Mouse (Mus musculus) embryonic facial prominence, embryonic 10.5 days (tissue): ENCODE results near the gene Gm7247. TPM values are rescaled to one million over a fixed set of nuclear protein-coding genes. Genes with fewer than 3 reads are reported as not detected.
"Not testable (repeated sequence)": the region's sequence is repeated elsewhere in the genome, so short reads cannot be mapped to it uniquely, and the experiment has no call there.

ENCODE experiments used
- DNase-seq: peaks from one replicate; pipeline ENCODE4 v3.0.0-alpha.2; 2017; ENCODE audit warnings: low spot score
- H3K27ac ChIP-seq: fragments of 300-500 bp; sonication (generic); replicated peaks from 2 replicates; pipeline ENCODE4 v1.5.1; 2016; ENCODE audit warnings: mild to moderate bottlenecking
- H3K27me3 ChIP-seq: fragments of 300-500 bp; sonication (generic); replicated peaks from 2 replicates; pipeline ENCODE4 v1.6.1; 2016; ENCODE audit warnings: low read depth, mild to moderate bottlenecking; ENCODE audit not compliant: poor library complexity, severe bottlenecking
- H3K36me3 ChIP-seq: fragments of 300-500 bp; sonication (generic); replicated peaks from 2 replicates; pipeline ENCODE4 v1.6.1; 2016; ENCODE audit warnings: mild to moderate bottlenecking, moderate library complexity
- H3K4me1 ChIP-seq: fragments of 300-500 bp; sonication (generic); 2 replicates; pipeline ENCODE4 v1.6.1; 2016
- H3K4me3 ChIP-seq: fragments of 300-500 bp; sonication (generic); 2 replicates; pipeline ENCODE4 v1.5.1; 2016; ENCODE audit warnings: mild to moderate bottlenecking, moderate library complexity
- H3K9me3 ChIP-seq: fragments of 300-500 bp; sonication (generic); 2 replicates; pipeline ENCODE4 v1.6.1; 2016; ENCODE audit warnings: mild to moderate bottlenecking
- WGBS: fragments of 180-500 bp; shearing (Covaris S2); methylation state at CpG from one replicate; pipeline ENCODE4 v1.1.7; 2016; 5-methylcytosine and 5-hydroxymethylcytosine counted together
- polyA plus RNA-seq: library from polyadenylated mRNA; unstranded; fragments of >200 nt; fragmentation: Nextera tagmentation; extraction: Ambion mirVana; gene quantifications from 2 replicates; pipeline ENCODE4 v1.2.1, GENCODE M21; 2016

Gm7247 gene
- polyA plus RNA-seq = not detected in 2 replicates

- H3K27me3 ChIP-seq = peaks cover 33% of the 10 kb centered on the region
- no peak for DNase-seq
- no peak within 1 kb of the TSS for H3K4me3 ChIP-seq
- 86% methylated on average over 1 of the region's 1 CpGs for WGBS
- no peaks in the 10 kb centered on the region for H3K9me3 ChIP-seq
- H3K4me1 ChIP-seq = peaks cover 5% of the 10 kb centered on the region; the same call in 1 of the 2 replicates
- H3K27ac ChIP-seq = no peak within 1 kb of the TSS
- no peaks in the 10 kb centered on the region for H3K36me3 ChIP-seq
Observed at GRCm38 (mm10) chr14:51361456-51361855, at the start of gene Gm7247. Gm7247 (plus strand) TSS chr14:51361756.

- H3K9me3 ChIP-seq = no peaks in the 10 kb centered on the region
- H3K4me1 ChIP-seq = no peaks in the 10 kb centered on the region
- no peaks in the 10 kb centered on the region for H3K27me3 ChIP-seq
- no peak for DNase-seq
- no peak overlapping the region for H3K27ac ChIP-seq
- H3K36me3 ChIP-seq = no peaks in the 10 kb centered on the region
- H3K4me3 ChIP-seq = no peak overlapping the region
- WGBS = 64% methylated on average over 1 of the region's 1 CpGs
Observed at GRCm38 (mm10) chr14:51324001-51324400, 37.6 kb upstream of the Gm7247 start.

- Histone ChIP-seq H3K27ac (no peak overlapping the region), H3K36me3 (no peaks in the 10 kb centered on the region), H3K4me1 (no peaks in the 10 kb centered on the region), H3K4me3 (no peak overlapping the region), H3K27me3 (no peaks in the 10 kb centered on the region), H3K9me3 (no peaks in the 10 kb centered on the region)
- no peak for DNase-seq
Observed at GRCm38 (mm10) chr14:51346027-51346426, 15.5 kb upstream of the Gm7247 start.

DNA sequence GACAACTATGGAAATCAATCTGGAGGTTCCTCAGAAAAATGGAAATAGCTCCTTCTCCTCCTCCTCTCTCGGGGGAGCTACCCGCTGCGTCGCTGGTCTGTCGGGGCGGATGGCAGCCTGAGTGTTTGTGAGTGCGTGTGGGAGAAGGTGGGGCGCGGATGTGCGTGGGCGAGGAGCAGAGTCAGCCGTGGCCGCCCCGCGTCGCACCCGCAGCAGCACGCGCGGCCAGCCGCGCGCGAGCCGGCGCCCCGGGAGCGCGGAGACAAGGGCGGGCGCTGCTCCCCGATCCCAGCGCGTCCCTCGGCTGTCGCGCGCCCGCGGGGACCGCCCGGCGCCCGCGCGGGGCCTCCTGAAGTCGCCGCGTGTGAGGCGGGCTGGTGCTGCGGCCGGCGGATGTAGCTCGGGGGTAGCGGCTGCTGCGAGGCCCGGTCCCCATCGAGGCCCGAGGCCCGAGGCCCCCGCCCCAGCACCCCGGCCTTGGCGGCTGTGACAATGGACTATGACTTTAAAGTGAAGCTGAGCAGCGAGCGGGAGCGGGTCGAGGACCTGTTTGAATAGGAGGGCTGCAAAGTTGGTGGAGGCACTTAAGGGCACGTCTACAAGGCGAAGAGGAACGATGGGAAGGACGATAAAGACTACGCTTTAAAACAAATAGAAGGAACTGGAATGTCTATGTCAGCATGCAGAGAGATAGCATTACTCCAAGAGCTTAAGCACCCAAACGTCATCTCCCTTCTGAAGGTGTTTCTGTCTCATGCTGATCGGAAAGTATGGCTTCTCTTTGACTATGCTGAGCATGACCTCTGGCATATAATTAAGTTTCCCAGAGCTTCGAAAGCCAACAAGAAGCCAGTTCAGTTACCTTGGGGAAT is 3.2 kb upstream of the Gm7247 start:
- peak overlapping the region; percentile 71 for H3K27ac ChIP-seq
- peak overlapping the region; percentile 62 for H3K4me3 ChIP-seq
- DNase-seq = peak; percentile 64
- H3K36me3 ChIP-seq = no peaks in the 10 kb centered on the region
- peaks cover 33% of the 10 kb centered on the region for H3K27me3 ChIP-seq
- peaks cover 5% of the 10 kb centered on the region; the same call in 1 of the 2 replicates for H3K4me1 ChIP-seq
- 5% methylated on average over 75 of the region's 75 CpGs for WGBS
- no peaks in the 10 kb centered on the region for H3K9me3 ChIP-seq

DNA sequence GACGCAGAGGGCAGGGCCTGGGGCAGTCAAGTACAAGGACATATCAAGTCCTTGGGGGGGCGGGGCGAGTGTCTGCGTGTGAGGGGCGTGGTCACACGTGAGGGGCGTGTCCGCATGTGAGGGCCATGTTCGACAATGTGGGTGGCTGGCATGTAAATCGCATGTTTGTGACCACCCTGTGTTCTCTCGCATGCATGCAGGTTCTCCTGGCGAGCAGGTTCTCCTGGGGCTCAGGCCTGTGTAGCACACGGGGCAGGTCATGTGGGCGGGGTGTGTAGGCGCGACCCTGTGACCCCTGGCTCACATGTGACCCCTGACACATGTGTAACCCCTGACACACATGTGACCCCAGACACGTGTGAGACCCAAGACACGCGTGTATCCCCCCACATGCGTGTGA is 21.2 kb downstream of the Gm7247 start:
- no peak overlapping the region for H3K27ac ChIP-seq
- H3K27me3 ChIP-seq = no peaks in the 10 kb centered on the region
- no peak overlapping the region for H3K4me3 ChIP-seq
- DNase-seq = no peak
- no peaks in the 10 kb centered on the region for H3K4me1 ChIP-seq
- H3K36me3 ChIP-seq = no peaks in the 10 kb centered on the region
- WGBS = 95% methylated on average over 20 of the region's 20 CpGs
- H3K9me3 ChIP-seq = peaks cover 26% of the 10 kb centered on the region

DNA sequence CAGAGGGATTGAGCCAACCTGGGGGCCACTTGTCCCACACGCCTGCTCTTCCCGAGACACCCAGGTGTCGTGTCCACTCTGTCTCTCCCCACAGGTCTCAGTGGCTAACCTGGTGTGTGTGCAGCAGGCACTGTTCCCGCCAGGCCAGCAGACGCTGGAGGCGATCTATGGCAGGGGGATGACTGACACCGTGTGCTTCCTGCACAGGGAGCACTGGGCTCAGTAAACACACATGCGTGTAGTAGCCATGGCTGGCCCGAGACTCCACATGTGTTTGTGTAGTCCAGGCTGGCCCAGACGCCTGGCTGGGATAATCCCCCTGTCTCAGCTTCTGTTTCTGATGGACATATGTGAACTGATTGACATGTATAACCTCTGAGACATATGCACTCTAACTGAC is 22.8 kb downstream of the Gm7247 start:
- peak; percentile 26 for DNase-seq

DNA sequence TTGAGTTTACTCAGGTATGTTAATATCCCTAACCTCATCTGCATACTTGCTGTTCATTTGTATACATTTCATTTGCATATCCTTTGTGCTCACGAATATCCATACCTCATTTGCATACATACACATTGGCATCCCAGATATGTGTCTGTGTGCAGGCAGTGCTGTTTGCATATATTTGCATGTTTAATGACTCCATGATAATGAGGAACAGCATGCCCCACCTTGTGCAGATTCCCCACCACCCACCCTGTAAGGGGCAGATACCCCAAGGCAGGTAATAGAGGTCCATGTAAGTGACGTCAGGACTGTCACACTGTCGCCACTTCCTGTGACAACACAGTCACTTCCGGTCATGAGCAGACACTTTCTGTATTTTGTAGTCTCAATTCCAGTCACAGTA is 24.2 kb downstream of the Gm7247 start:
- DNase-seq = peak; percentile 17
- H3K4me3 ChIP-seq = no peak overlapping the region
- peaks cover 30% of the 10 kb centered on the region for H3K9me3 ChIP-seq
- H3K4me1 ChIP-seq = no peaks in the 10 kb centered on the region
- H3K27ac ChIP-seq = no peak overlapping the region
- no peaks in the 10 kb centered on the region for H3K27me3 ChIP-seq
- 93% methylated on average over 4 of the region's 4 CpGs for WGBS
- H3K36me3 ChIP-seq = no peaks in the 10 kb centered on the region

More for the DNA sequence above, 22.8 kb downstream of the Gm7247 start:
- no peak overlapping the region for H3K27ac ChIP-seq
- 94% methylated on average over 10 of the region's 10 CpGs for WGBS
- no peaks in the 10 kb centered on the region for H3K4me1 ChIP-seq
- H3K36me3 ChIP-seq = no peaks in the 10 kb centered on the region
- H3K9me3 ChIP-seq = peaks cover 30% of the 10 kb centered on the region
- H3K4me3 ChIP-seq = no peak overlapping the region
- H3K27me3 ChIP-seq = no peaks in the 10 kb centered on the region

DNA sequence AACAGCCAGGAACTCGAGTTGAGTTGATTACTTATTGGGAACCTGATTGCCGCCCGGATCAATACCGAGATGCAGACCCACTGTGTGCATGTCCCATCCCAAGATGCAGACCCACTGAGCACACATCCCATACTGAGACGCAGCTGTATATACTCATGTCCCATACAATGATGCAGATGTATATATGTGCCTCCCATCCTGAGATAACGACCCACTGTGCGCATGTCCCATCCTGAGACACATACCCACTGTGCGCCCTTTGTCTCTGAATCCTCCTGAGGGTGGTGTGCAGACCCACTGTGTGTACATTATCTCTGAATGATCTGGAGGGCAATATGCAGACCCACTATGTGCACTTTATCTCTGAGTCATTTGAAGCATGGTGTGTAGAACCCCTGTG is 26.2 kb downstream of the Gm7247 start:
- DNase-seq = no peak
- no peaks in the 10 kb centered on the region for H3K36me3 ChIP-seq
- H3K4me1 ChIP-seq = no peaks in the 10 kb centered on the region
- H3K9me3 ChIP-seq = peaks cover 24% of the 10 kb centered on the region
- no peak overlapping the region for H3K27ac ChIP-seq
- H3K4me3 ChIP-seq = no peak overlapping the region
- no peaks in the 10 kb centered on the region for H3K27me3 ChIP-seq
- WGBS = 96% methylated on average over 8 of the region's 8 CpGs

GRCm38 (mm10) chr14:51388222-51388621 is 26.7 kb downstream of the Gm7247 start:
- no peak overlapping the region for H3K27ac ChIP-seq
- no peaks in the 10 kb centered on the region for H3K4me1 ChIP-seq
- no peaks in the 10 kb centered on the region for H3K27me3 ChIP-seq
- peak; percentile 25 for DNase-seq
- H3K36me3 ChIP-seq = no peaks in the 10 kb centered on the region
- no peak overlapping the region for H3K4me3 ChIP-seq
- peaks cover 19% of the 10 kb centered on the region for H3K9me3 ChIP-seq
- 94% methylated on average over 9 of the region's 9 CpGs for WGBS

- WGBS = 90% methylated on average over 1 of the region's 1 CpGs
- Histone ChIP-seq H3K4me1 (no peaks in the 10 kb centered on the region), H3K4me3 (no peak within 1 kb of the TSS), H3K27ac (no peak within 1 kb of the TSS), H3K9me3 (no peaks in the 10 kb centered on the region), H3K36me3 (no peaks in the 10 kb centered on the region), H3K27me3 (no peaks in the 10 kb centered on the region)
- no peak for DNase-seq
Observed at GRCm38 (mm10) chr14:51410520-51410919, 49.0 kb downstream of the Gm7247 start, which contains the start of gene Vmn2r88. Vmn2r88 (plus strand) TSS chr14:51410820.

DNA sequence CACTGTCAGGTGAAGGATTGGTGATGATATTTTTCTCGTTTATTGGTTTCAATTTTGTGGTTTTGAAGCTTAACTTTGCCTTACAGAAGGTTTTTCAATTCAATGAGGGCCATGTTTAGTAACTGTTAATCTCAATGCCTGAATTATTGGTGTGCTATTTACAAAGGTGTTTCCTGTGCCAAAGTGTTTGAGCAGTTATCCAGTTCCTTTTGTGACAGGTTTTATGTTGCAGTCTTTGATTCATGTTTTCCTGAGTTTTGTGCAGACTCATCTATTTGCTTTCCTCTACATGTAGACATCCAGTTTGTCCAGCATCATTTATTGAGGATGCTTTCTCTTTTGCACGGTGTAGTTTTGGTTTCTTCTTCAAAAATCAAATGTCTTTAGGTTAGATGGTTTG is 62.3 kb downstream of the Gm7247 start:
- no peak for DNase-seq
- no peak overlapping the region for H3K27ac ChIP-seq
- H3K4me1 ChIP-seq = no peaks in the 10 kb centered on the region
- no peaks in the 10 kb centered on the region for H3K9me3 ChIP-seq
- H3K36me3 ChIP-seq = no peaks in the 10 kb centered on the region
- no peaks in the 10 kb centered on the region for H3K27me3 ChIP-seq
- no peak overlapping the region for H3K4me3 ChIP-seq
- WGBS = 77% methylated on average over 2 of the region's 2 CpGs

DNA sequence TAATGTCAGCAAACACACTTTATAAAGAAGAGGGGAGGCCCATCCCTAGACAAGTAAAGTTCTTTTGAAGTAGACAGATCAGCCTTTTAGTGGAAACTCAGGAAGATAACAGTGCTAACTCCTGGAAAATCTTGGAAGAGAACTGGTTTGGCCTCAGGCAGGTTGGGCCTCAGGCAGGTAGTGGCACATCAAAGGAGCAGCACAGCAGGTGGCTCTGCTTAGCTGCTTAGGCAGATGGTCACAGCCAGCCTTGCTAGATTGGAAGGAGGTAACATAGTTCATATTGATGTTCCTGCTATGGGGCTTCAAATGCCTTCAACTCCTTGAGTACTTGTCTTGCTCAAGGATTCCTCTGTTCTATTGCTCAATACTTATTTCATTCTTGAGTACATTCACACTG is 68.6 kb downstream of the Gm7247 start:
- H3K9me3 ChIP-seq, DNase-seq, H3K27ac ChIP-seq, H3K4me3 ChIP-seq, H3K27me3 ChIP-seq, H3K36me3 ChIP-seq, H3K4me1 ChIP-seq: not testable (repeated sequence)

DNA sequence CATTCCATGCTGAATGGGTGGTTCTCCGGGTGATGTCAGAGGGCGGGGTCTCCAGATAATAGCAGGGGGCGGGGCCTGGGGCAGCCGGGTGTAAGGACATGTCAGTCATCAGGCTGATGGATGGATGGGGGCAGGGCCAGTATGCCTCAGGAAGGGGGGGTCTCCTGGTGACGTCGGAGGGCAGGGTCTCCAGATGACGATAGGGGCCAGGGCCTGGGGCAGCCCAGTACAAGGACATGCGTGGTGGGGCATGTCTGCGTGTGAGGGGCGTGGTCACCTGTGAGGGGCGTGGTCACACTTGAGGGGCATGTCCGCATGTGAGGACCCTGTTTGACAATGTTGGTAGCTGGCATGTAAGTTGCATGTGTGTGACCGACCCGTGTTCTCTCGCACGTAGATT is 73.0 kb downstream of the Gm7247 start:
- no peaks in the 10 kb centered on the region for H3K36me3 ChIP-seq
- H3K4me3 ChIP-seq = no peak overlapping the region
- peaks cover 26% of the 10 kb centered on the region for H3K9me3 ChIP-seq
- DNase-seq = no peak
- H3K27me3 ChIP-seq = no peaks in the 10 kb centered on the region
- no peaks in the 10 kb centered on the region for H3K4me1 ChIP-seq
- no peak overlapping the region for H3K27ac ChIP-seq
- WGBS = 92% methylated on average over 16 of the region's 16 CpGs
